Mouse (Mus musculus): ENCODE data around the gene Erc1.

Gene Erc1

DNA sequence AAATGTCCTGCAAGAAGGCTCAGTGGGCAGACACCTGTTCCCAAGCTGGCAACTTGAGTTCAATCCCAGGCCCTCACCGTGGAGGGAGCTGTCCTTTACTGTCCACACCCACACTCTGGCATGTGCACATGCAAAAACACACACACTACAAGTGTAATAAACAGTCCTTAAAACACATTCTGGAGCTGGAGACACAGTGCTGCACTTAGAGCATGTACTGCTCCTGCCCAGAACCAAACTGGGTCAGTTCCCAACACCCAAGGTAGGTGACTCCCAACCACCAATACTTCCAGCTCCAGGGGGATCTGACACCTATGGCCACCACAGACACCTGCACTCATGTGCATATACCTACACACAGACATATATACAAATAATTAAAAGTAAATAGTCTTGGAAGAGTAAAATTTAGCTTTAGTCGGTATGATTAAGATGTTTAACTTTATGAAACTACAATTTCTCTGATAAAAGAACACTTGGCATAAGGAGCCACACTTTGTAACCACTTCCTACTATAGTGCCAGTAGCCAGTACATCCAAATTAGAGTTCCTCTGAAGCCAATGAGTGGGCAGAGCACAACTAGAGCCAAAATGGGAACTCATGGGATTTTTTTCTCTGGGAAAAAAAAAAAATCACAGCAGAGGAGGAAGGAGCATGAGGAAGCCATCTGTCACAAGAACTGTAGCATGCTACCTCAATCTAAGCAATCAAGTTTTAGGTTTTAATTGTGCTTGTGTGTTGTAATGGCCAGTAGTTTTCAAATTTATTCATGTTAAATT is 39.1 kb downstream of the Erc1 start:
- in situ Hi-C loops (cut with MboI; ENCODE audit: unreplicated experiment in 2 of 2): no loop called here

- in situ Hi-C loops (cut with MboI; ENCODE audit: unreplicated experiment in 2 of 2): no loop called here
Observed at GRCm38 (mm10) chr6:119803239-119803638, 44.7 kb downstream of the Erc1 start.

GRCm38 (mm10) chr6:119796911-119797486 is 51.0 kb downstream of the Erc1 start:
- in situ Hi-C loops (cut with MboI; ENCODE audit: unreplicated experiment in 2 of 2): loop anchor here (10.0 kb wide), 4 partner anchors 118 to 528 kb away; partner anchors contain the start of gene Wnk1 (in 1 of the 2)

GRCm38 (mm10) chr6:119796291-119796690 is 51.7 kb downstream of the Erc1 start:
- in situ Hi-C loops (cut with MboI; ENCODE audit: unreplicated experiment in 2 of 2): loop anchor here (10.0 kb wide), 4 partner anchors 119 to 529 kb away; partner anchors contain the start of gene Wnk1 (in 1 of the 2)

DNA sequence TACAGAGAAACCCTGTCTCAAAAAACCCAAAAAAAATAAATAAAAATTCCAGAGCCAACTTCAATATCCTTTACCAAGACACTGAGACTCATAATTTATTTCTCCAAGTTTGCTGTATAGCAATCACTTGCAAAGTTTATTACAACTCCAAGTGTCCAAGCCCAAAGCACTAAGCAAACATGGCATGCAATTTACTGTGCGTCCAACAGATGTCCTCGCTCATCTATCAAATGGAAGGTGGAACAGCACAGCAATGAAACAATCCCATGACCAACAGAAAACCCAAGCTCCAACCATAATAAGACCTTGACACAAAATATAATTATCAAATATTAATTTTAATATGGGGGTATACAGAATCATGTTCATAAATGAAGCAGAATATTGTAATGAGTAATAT is 55.4 kb downstream of the Erc1 start:
- in situ Hi-C loops (cut with MboI; ENCODE audit: unreplicated experiment in 2 of 2): loop anchor here (5.0 to 10.0 kb wide), 7 partner anchors 122 to 532 kb away; partner anchors contain the start of gene Wnk1 (in 1 of the 2)

DNA sequence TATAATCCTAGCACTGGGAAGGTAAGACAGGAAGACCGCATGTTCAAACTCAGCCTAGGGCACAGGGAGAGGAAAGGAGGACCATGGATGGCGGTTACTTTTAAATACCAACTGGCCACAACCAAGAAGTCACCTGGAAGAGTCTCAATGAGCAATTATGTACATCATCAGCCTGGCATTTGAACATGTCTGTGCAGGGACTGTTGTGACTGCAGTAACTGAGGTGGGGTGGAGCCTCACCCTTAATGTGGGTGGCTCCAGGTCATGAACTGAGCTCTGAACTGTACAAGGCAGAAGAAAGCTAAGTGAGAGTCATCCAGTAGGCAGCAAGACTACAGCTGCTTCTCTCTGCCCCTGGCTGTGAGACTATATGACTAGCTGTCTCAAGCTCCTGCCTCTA is 65.6 kb downstream of the Erc1 start:
- in situ Hi-C loops (cut with MboI; ENCODE audit: unreplicated experiment in 2 of 2): no loop called here

DNA sequence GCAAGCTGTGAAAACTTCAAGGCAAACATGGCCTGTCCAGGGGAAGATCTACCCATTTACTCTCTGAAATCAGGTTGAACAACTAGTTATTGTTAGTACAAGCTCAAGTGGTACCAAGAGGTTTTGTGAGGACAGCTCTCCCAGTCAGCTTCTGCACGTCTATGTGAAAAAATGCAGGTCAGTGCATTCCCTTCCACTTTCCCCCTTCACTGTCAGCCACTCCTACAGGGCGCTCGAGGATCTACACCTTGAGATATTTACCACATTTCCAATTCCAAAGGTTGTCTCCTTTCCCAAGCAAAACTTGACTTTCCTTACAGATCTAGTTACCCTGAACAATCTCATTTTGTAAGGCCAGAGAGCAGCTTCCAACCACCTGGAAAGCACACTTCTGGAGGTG is 66.9 kb downstream of the Erc1 start:
- in situ Hi-C loops (cut with MboI; ENCODE audit: unreplicated experiment in 2 of 2): no loop called here

DNA sequence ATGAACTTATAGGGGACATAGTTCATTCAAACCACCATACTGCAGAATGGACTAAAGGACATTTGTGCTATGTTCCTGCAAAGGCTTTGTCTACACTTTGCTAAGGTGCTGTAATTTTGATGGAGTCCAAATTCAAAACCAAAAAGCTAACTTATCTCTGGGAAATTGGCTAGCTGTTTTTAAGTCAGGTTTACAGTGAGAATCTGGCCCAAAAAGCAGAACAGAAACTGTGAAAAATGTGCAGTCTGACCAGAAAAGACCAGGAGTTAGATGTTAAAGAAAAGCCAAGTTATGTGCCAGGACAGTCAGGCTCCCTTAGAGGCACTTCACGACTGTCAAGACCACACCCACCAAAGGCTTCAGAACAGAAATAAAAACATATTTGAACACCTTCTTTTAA is 79.2 kb downstream of the Erc1 start:
- in situ Hi-C loops (cut with MboI; ENCODE audit: unreplicated experiment in 2 of 2): no loop called here

DNA sequence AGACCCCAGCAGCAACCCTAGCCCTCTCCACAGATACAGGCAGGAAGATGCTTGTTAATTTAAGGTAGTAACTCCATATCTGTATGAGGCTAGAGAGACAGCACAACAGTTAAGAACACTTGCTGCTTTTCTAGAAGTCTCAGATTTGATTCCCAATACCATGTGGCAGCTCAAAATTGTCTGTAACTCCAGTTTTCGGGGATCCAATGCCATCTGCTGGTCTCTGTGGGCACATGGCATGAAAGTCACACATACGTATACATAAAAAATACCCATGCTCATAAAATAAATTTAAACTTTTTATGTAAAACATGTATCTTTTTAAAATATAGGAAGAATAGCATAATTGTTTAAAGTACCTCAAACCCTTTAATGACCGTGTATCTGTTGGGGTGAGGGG is 83.6 kb downstream of the Erc1 start:
- in situ Hi-C loops (cut with MboI; ENCODE audit: unreplicated experiment in 2 of 2): no loop called here

GRCm38 (mm10) chr6:119759866-119760265 is 88.1 kb downstream of the Erc1 start:
- in situ Hi-C loops (cut with MboI; ENCODE audit: unreplicated experiment in 2 of 2): no loop called here

GRCm38 (mm10) chr6:119758490-119758889 is 89.5 kb downstream of the Erc1 start:
- in situ Hi-C loops (cut with MboI; ENCODE audit: unreplicated experiment in 2 of 2): no loop called here

- in situ Hi-C loops (cut with MboI; ENCODE audit: unreplicated experiment in 2 of 2): no loop called here
Observed at GRCm38 (mm10) chr6:119757796-119758195, 90.2 kb downstream of the Erc1 start.

- in situ Hi-C loops (cut with MboI; ENCODE audit: unreplicated experiment in 2 of 2): no loop called here
Observed at GRCm38 (mm10) chr6:119755866-119756265, 92.1 kb downstream of the Erc1 start.

DNA sequence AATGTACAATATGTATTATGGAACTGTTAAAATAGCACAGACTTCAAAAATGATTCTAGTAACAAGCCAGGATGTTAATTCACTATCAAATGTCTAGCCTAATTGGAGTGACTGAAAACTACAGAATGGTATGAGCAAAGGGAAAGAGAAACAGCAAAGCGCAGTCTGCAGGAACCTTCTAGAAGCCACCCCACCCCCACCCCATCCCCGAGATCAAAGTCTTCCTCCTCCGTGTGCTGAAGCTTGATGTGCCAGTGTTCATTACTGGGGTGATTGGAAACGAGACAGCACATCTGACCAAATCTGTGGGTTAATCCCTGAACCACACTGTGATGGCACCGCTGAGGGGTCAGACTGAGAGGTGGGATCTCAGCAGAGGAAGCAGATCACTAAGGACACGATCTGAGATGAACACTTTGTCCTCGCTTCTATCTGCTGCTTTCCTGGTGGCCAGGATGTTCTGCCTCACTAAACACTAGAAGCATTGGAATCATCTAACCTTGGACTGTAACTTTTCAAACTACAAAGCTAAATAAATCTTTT is 98.8 kb downstream of the Erc1 start:
- in situ Hi-C loops (cut with MboI; ENCODE audit: unreplicated experiment in 2 of 2): no loop called here

- in situ Hi-C loops (cut with MboI; ENCODE audit: unreplicated experiment in 2 of 2): no loop called here
Observed at GRCm38 (mm10) chr6:119741861-119742260, 106.1 kb downstream of the Erc1 start.

- in situ Hi-C loops (cut with MboI; ENCODE audit: unreplicated experiment in 2 of 2): no loop called here
Observed at GRCm38 (mm10) chr6:119740541-119740940, 107.4 kb downstream of the Erc1 start.

DNA sequence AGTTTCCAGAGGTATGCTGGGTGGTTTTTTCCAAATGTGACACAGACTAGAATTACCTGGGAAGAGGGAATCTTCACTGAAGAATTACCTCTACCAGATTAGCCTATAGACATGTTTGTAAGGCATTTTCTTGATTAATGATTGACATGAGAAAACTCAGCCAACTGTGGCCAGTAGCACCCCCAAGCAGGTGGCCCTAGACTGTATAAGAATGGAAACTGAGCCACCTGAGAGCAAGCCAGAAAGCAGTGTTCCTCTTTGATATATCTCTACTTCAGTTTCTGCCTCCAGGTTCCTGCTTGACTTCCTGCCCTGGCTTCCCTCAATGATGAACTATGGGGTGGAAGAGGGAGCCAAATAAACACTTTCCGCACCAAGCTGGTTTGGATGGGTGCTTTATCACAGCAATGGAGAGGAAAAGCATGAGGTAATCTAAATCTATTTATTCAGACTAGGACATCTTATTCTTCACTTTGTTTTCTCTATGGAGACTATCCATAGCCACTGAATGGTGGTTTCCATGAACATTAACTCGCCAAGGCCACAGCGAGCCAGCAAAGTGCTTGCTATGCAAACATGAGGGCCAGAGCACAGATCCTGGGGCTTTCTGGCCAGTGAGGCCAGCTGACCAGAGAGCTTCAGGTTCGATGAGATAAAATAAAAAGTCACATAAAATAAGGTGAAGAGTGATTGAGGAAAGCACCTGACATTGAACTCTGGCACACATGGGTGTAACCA is 109.2 kb downstream of the Erc1 start:
- in situ Hi-C loops (cut with MboI; ENCODE audit: unreplicated experiment in 2 of 2): no loop called here

GRCm38 (mm10) chr6:119737716-119738115 is 110.3 kb downstream of the Erc1 start:
- in situ Hi-C loops (cut with MboI; ENCODE audit: unreplicated experiment in 2 of 2): no loop called here

GRCm38 (mm10) chr6:119735937-119736336 is 112.0 kb downstream of the Erc1 start:
- in situ Hi-C loops (cut with MboI; ENCODE audit: unreplicated experiment in 2 of 2): no loop called here

DNA sequence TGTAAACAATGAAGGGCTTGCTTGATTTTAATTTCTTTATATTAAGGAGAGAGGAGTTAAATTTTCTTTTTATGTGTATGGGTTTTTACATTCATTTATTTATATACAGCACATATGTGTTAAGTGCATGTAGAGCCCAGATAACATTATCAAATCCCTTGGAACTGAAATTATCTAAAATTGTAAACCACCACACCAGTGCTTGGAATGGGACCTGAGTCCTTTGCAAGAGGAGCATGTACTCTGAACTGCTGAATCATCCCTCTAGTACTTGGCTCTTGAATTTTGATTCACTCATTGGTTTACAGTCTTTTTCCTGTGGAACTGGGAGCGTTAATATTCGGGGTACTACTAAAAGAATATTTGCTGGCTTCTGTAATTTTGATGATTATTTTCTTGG is 116.8 kb downstream of the Erc1 start:
- in situ Hi-C loops (cut with MboI; ENCODE audit: unreplicated experiment in 2 of 2): no loop called here

- in situ Hi-C loops (cut with MboI; ENCODE audit: unreplicated experiment in 2 of 2): loop anchor here in 1 of 2 experiments (10.0 kb wide), 1 partner anchor 190 kb away; the partner anchor contains the start of gene Rad52
Observed at GRCm38 (mm10) chr6:119715234-119715633, 132.7 kb downstream of the Erc1 start.
